ENCODE assay signal across 17 mouse cellular contexts in the genomic region with DNA sequence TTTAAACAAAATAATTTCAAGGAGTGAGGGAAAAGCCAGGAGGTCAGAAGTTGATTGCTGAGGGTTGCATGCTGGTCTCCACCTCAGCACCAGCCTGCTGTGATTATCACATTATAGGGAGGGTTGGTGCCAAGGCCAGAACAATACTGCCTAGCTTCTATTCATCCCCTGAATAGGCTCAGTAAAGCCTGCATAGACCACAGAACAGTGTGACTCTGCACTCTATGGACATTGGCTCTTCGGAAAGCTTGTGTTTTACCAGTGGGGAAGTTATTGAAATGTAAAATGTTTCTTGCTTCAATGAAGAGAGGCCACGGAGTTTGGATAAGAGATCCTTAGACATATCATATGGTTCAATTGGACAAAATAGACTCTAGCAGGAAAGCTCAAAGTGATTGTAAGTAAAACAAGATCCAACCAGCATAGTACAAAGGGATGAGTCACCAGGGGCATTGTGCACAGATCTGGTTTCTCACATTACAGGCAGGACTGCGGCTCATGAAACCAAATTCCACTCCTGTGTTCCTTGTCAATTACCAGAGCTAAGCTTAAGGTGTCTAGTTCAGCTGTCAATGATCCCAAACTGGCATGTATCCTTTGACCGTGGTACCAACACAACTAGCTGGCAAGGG.
A peak's percentile ranks its signal among the peaks of the same experiment; 100 is the strongest.
DNase-seq lines count a peak whose midpoint lies in the region; ATAC-seq and TF ChIP-seq lines count a peak whose summit lies in the region.
"Had no signal": no experiment of that assay in that cellular context is flagged by ENCODE, and none has a peak within 500 bp of the region (broad histone marks: within the 10 kb centered on the region; RNA-seq: fewer than 3 reads in every experiment).

No protein-coding gene starts in this region.

- no peaks in the 10 kb centered on the region for H3K27me3 ChIP-seq in forebrain, postnatal 0 days (ENCODE audit: insufficient read depth, low read length)
- no peaks in the 10 kb centered on the region for H3K27me3 ChIP-seq in midbrain, postnatal 0 days (ENCODE audit: insufficient read depth, low read length)
- H3K27me3 ChIP-seq in neural tube, embryonic 15.5 days (replicated peaks) = no peaks in the 10 kb centered on the region
- H3K27me3 ChIP-seq: limb, embryonic 15.5 days had no signal

- no peak overlapping the region for H3K4me3 ChIP-seq in forebrain, postnatal 0 days (ENCODE audit: low read depth, low read length)
- H3K4me3 ChIP-seq in midbrain, postnatal 0 days (ENCODE audit: low read depth, low read length) = no peak overlapping the region
- H3K4me3 ChIP-seq in neural tube, embryonic 15.5 days (replicated peaks) = no peak overlapping the region
- H3K4me3 ChIP-seq: erythroblast, embryonic 14.5 days; limb, embryonic 15.5 days had no signal

- H3K36me3 ChIP-seq in forebrain, postnatal 0 days (ENCODE audit: insufficient read depth) = no peaks in the 10 kb centered on the region
- no peaks in the 10 kb centered on the region for H3K36me3 ChIP-seq in midbrain, postnatal 0 days (ENCODE audit: insufficient read depth, low read length)
- no peaks in the 10 kb centered on the region for H3K36me3 ChIP-seq in neural tube, embryonic 15.5 days
- H3K36me3 ChIP-seq: limb, embryonic 15.5 days had no signal

- no peaks in the 10 kb centered on the region for H3K4me1 ChIP-seq in forebrain, postnatal 0 days (ENCODE audit: insufficient read depth)
- H3K4me1 ChIP-seq in midbrain, postnatal 0 days (ENCODE audit: insufficient read depth, low read length) = no peaks in the 10 kb centered on the region
- H3K4me1 ChIP-seq in neural tube, embryonic 15.5 days = no peaks in the 10 kb centered on the region
- H3K4me1 ChIP-seq: limb, embryonic 15.5 days had no signal

- TF ChIP-seq CTCF in forebrain, postnatal 0 days (IDR thresholded peaks at IDR 0.05; ENCODE audit: low read depth) = no peak
- TF ChIP-seq CTCF in midbrain, postnatal 0 days (IDR thresholded peaks at IDR 0.05) = no peak

- DNase-seq in layer of hippocampus, adult 11-12 months (ENCODE audit: low spot score) = peak; percentile 10
- no peak for DNase-seq in layer of hippocampus, postnatal 14 days (ENCODE audit: low spot score in 2 of 2)
- peak; percentile 54 for DNase-seq in embryo, embryonic 10.5 days (ENCODE audit: low spot score)
- DNase-seq in forebrain, postnatal 0 days = no peak
- peak; percentile 16 for DNase-seq in midbrain, postnatal 0 days (ENCODE audit: low spot score)
- DNase-seq in adrenal gland, postnatal 10 days = no peak
- DNase-seq: adrenal gland, adult 2 months; B cell, adult 2 months; cerebellum, postnatal 25 days; gastrocnemius, postnatal 14 days; lung, adult 2 months; thymus, adult 18-20 months had no signal

- H3K4me2 ChIP-seq in forebrain, postnatal 0 days (ENCODE audit: low read depth) = no peak overlapping the region
- no peak overlapping the region for H3K4me2 ChIP-seq in midbrain, postnatal 0 days (ENCODE audit: low read depth, low read length, poor library complexity, severe bottlenecking)
- no peak overlapping the region for H3K4me2 ChIP-seq in neural tube, embryonic 15.5 days
- H3K4me2 ChIP-seq: limb, embryonic 15.5 days had no signal

- 20% methylated on average over 4 of the region's 4 CpGs for WGBS in forebrain, postnatal 0 days
- 18% methylated on average over 4 of the region's 4 CpGs for WGBS in midbrain, postnatal 0 days
- 33% methylated on average over 4 of the region's 4 CpGs for WGBS in neural tube, embryonic 15.5 days

- H3K27ac ChIP-seq in forebrain, postnatal 0 days (ENCODE audit: low read depth, low read length) = no peak overlapping the region
- H3K27ac ChIP-seq in midbrain, postnatal 0 days (ENCODE audit: low read depth, low read length) = no peak overlapping the region
- no peak overlapping the region for H3K27ac ChIP-seq in neural tube, embryonic 15.5 days (replicated peaks)
- H3K27ac ChIP-seq: kidney, postnatal 0 days; limb, embryonic 15.5 days had no signal

- H3K9me3 ChIP-seq in forebrain, postnatal 0 days (ENCODE audit: low read length) = no peaks in the 10 kb centered on the region
- H3K9me3 ChIP-seq in midbrain, postnatal 0 days (ENCODE audit: low read length) = no peaks in the 10 kb centered on the region
- no peaks in the 10 kb centered on the region for H3K9me3 ChIP-seq in neural tube, embryonic 15.5 days (replicated peaks)
- H3K9me3 ChIP-seq: limb, embryonic 15.5 days had no signal

- ATAC-seq in forebrain, postnatal 0 days = peak; percentile 42; the same call in 1 of the 2 replicates
- ATAC-seq in midbrain, postnatal 0 days (ENCODE audit: low FRiP score) = no peak
- ATAC-seq in neural tube, embryonic 15.5 days (ENCODE audit: low FRiP score) = no peak
- no peak for ATAC-seq in inflammation-experienced regulatory T-cells, adult 6 months

- H3K9ac ChIP-seq in forebrain, postnatal 0 days = no peak overlapping the region
- H3K9ac ChIP-seq in midbrain, postnatal 0 days (replicated peaks; ENCODE audit: low read length, poor library complexity, severe bottlenecking) = no peak overlapping the region
- no peak overlapping the region for H3K9ac ChIP-seq in neural tube, embryonic 15.5 days (replicated peaks)
- H3K9ac ChIP-seq: limb, embryonic 15.5 days had no signal

Comparison
In these comparisons a context has a peak if more than half of its experiments do, and no peak if none do; other contexts are left out.
1. DNase-seq: peak in layer of hippocampus, adult 11-12 months (single experiment), embryo, embryonic 10.5 days (single experiment) and midbrain, postnatal 0 days (single experiment); none in layer of hippocampus, postnatal 14 days (0 of 2), forebrain, postnatal 0 days (single experiment) and adrenal gland, postnatal 10 days (single experiment).